Mouse (Mus musculus): ENCODE measurements at regions not wholly inside any gene's neighbourhood (a gene's known extent, or its start where the extent isn't known, plus 50 kb on each side); places are given as distances from the start of the nearest gene placed in this dataset.

GRCm38 (mm10) chr9:86931196-86931595 lies 50.7 kb upstream of the Snap91 start:
- Histone ChIP-seq H3K27ac (ENCODE audit: control insufficient read depth, low read depth, low read length) (no peak overlapping the region), H3K27me3 (ENCODE audit: control insufficient read depth in 1 of 2, insufficient read depth in 2 of 2, low read length in 2 of 2) (no peaks in the 10 kb centered on the region), H3K36me3 (ENCODE audit: control insufficient read depth in 1 of 2, insufficient read depth in 2 of 2, low read length in 2 of 2) (no peaks in the 10 kb centered on the region), H3K4me1 (ENCODE audit: control insufficient read depth in 1 of 2, insufficient read depth in 2 of 2, low read length in 2 of 2) (no peaks in the 10 kb centered on the region), H3K4me3 (ENCODE audit: control insufficient read depth in 1 of 2, insufficient read depth in 1 of 2, low read depth in 2 of 2, low read length in 2 of 2) (no peak overlapping the region), H3K79me2 (ENCODE audit: control insufficient read depth, insufficient read depth, low read length, poor library complexity) (no peaks in the 10 kb centered on the region), H3K9me3 (replicated peaks; ENCODE audit: insufficient read depth, low read length) (no peaks in the 10 kb centered on the region), H3K9ac (ENCODE audit: control insufficient read depth, low read depth, low read length, poor library complexity, severe bottlenecking) (no peak overlapping the region)
- TF ChIP-seq ELF1 (IDR thresholded peaks at IDR 0.05; ENCODE audit: low read depth, low read length) (no peak), POLR2A (IDR thresholded peaks at IDR 0.05; ENCODE audit: control insufficient read depth in 1 of 2, insufficient read depth in 1 of 2, low read depth in 1 of 2, low read length in 2 of 2, poor library complexity in 1 of 2) (no peak), CTCF (IDR thresholded peaks at IDR 0.05 in 2 of 3, conservative IDR thresholded peaks at IDR 0.05 in 1 of 3; ENCODE audit: control insufficient read depth in 1 of 3, insufficient read depth in 1 of 3, low read depth in 2 of 3, low read length in 3 of 3, poor library complexity in 1 of 3, severe bottlenecking in 1 of 3) (no peak), ZC3H11A (IDR thresholded peaks at IDR 0.05; ENCODE audit: low read depth, low read length) (no peak), USF1 (IDR thresholded peaks at IDR 0.05; ENCODE audit: low read depth, low read length) (no peak), NELFE (IDR thresholded peaks at IDR 0.05; ENCODE audit: low read depth, low read length) (no peak), MAX (IDR thresholded peaks at IDR 0.05; ENCODE audit: low read length) (no peak), MEF2A (IDR thresholded peaks at IDR 0.05; ENCODE audit: extremely low read depth, insufficient replicate concordance, low read depth, low read length, poor library complexity, severe bottlenecking) (no peak), MAZ (IDR thresholded peaks at IDR 0.05; ENCODE audit: low read depth, low read length) (no peak), TCF12 (IDR thresholded peaks at IDR 0.05; ENCODE audit: low read depth, low read length) (no peak), SIN3A (IDR thresholded peaks at IDR 0.05; ENCODE audit: low read length) (no peak), UBTF (IDR thresholded peaks at IDR 0.05; ENCODE audit: borderline replicate concordance, insufficient read depth, low read depth, low read length) (no peak), POLR2AphosphoS2 (IDR thresholded peaks at IDR 0.05; ENCODE audit: low read length) (no peak), EP300 (IDR thresholded peaks at IDR 0.05; ENCODE audit: low read depth in 1 of 2, low read length in 2 of 2) (no peak), RAD21 (IDR thresholded peaks at IDR 0.05; ENCODE audit: low read depth, low read length) (no peak), HCFC1 (IDR thresholded peaks at IDR 0.05; ENCODE audit: low read depth, low read length) (no peak), CHD1 (IDR thresholded peaks at IDR 0.05; ENCODE audit: low read depth, low read length) (no peak)
- no peak for DNase-seq (ENCODE audit: low read depth, low spot score)

All from MEL (cell line).